Mouse (Mus musculus) hematopoietic stem cell, adult 5-6 weeks (primary cell): Measurements from ENCODE around the gene Atp13a1. TPM values are rescaled to one million over a fixed set of nuclear protein-coding genes. Genes with fewer than 3 reads are reported as not detected.

Source experiments
- ATAC-seq, 2 experiments: fragments of 125-278 bp in 1 of 2; replicated peaks in 1 of 2; 2 replicates each; pipeline ENCODE4 v1.8.0; 2016 to 2017; ENCODE audit warnings: inconsistent platforms in 2 of 2, mild to moderate bottlenecking in 2 of 2, moderate number of reproducible peaks in 2 of 2, low read depth in 1 of 2, moderate TSS enrichment in 1 of 2; ENCODE audit not compliant: low FRiP score in 2 of 2, poor library complexity in 2 of 2, severe bottlenecking in 2 of 2, insufficient read depth in 1 of 2, low TSS enrichment in 1 of 2
- total RNA-seq: library from RNA; stranded (forward); fragments of 172-1452, 232-1000 nt; gene quantifications from 2 replicates; pipeline ENCODE4 v1.2.3, GENCODE M21; 2017

Atp13a1 gene
- total RNA-seq = 13.7 and 19.4 TPM in 2 replicates

- peak; percentile 90 to 95 for ATAC-seq
Measured at GRCm38 (mm10) chr8:69790773-69791367, at the start of gene Atp13a1, which contains the start of gene Zfp866. TSS of gene Atp13a1 (plus strand) at chr8:69791163. TSS of gene Zfp866 (minus strand) at chr8:69791178.

- no peak for ATAC-seq
Measured at GRCm38 (mm10) chr8:69741231-69741630, 49.7 kb upstream of the Atp13a1 start.

DNA sequence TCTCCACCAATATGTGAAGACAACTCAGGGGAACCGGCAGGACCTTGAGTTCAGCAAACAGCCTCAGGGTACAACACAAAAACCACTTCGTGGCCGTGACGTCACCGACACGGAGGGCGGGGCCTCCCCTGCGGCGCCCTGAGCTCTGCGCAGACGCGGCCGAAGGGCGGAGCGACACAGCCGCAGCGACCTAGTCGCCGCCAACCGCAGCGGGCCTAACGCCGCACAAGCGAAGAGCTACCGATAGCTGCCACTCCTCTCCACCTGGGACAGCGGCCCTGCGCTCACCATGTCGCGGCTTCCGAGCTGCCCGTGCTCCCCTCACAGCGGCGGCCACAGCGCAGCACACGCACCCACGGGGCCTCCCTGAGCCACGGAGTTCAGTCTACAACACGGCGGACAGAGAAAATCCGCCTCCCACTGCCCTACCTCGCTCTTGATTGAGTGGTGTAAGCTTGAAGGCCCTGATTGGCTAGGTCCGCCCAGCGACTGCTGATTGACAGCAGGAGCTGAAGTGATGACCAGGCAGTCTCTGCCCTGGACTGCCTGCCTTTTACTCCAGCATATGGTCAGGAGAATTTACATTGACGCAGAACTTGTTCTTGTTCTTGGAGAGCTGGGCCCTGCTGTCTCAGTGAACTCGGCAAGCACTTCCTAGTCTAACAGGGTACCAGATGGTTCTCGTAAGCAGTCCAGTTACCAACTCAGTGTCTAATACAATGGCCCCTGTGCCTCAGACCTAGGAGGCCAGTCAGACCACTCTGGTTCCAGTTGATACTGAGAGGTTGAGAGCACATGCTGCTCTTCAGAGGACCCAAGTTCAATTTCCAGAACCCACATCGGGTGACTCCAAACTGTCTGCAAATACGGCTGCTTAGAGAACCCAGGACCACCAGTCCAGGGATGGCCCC, 41.2 kb upstream of the Atp13a1 start, which contains the start of gene Zfp963:
Gene Zfp963, minus strand, starts transcription at position 427 of the 911 bp plus-strand sequence.
- ATAC-seq = peak; percentile 93 to 96

DNA sequence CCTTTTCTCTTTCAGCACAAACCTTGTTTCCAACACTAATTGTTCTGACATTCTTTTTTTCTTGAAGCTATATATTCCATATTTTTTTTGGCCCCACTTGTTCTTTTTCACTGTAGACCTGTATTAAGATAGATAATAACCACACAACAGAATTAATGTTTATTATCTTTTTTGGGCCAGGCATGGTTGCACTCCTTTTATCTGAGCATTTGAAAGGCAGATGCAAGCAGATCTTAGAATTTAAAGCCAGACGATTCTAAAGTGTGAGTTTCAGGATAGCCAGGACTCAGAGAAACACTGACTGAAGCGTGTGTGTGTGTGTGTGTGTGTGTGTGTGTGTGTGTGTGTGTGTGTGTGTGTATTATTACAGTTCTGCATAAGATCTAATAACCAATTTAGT, 38.5 kb upstream of the Atp13a1 start:
- no peak for ATAC-seq

DNA sequence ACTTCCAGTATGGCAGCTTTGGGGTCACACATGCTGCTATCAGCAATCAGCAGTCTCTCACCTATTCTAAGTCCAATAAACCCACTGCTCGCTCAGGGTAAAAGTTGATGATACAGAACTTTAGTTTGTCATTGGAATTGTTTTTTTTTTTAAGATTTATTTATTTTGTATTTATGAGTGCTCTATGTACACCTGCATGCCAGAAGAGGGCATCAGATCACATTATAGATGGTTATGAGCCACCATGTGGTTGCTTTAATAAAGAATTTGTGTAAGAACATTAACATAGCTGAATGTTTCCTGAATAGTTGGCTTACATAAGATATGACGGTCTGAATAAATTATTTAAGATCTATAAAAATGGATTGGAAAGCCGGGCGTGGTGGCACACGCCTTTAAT, 32.6 kb upstream of the Atp13a1 start:
- ATAC-seq = no peak

DNA sequence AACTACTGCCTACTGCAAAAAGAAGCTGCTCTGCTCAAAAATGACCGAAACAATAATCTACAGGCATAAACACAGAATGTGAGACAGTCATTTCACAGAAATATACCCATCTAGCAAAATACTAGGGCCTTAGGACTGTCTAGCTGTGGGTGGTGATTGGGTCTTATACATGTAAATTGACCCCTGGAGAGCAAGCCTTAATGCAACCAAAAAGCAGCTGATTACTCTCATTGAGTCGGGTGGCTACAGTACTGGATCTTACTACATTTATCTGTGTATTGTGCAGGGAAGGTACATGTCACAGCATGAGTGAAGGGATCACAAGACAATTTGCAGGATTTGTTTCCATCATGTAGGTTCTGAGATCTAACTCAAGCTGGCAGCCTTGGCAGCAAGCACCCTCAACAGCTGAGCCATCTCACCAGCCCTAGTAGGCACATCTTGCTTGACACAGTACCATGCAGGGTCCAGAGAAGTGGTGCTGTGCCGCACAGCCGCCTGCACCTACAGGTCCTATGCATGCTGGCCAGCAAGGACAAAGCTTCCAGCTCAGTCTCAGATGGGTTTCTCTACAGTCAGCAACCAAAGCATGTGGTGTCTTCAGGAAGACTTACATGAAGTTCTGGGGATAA, 29.0 kb upstream of the Atp13a1 start:
- ATAC-seq = no peak

- no peak for ATAC-seq
Measured at GRCm38 (mm10) chr8:69771221-69771620, 19.7 kb upstream of the Atp13a1 start.

DNA sequence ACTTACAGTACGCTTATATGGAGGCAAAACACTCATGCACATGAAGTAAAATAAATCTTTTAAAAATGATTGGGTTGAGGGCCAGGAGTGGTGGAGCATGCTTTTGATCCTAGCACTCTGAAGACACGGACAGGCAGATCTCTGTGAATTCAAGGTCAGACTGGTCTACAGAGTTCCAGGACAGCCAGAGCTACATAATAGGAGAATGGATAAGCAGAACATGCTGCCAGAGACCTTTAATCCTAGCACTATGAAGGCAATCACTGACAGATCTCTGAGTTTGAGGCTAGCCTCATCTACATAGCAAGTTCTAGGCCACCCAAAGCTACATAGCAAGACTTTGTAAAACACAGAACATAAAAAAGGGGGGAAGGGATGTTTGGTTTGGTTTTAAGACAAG, 18.9 kb upstream of the Atp13a1 start:
- ATAC-seq = no peak

DNA sequence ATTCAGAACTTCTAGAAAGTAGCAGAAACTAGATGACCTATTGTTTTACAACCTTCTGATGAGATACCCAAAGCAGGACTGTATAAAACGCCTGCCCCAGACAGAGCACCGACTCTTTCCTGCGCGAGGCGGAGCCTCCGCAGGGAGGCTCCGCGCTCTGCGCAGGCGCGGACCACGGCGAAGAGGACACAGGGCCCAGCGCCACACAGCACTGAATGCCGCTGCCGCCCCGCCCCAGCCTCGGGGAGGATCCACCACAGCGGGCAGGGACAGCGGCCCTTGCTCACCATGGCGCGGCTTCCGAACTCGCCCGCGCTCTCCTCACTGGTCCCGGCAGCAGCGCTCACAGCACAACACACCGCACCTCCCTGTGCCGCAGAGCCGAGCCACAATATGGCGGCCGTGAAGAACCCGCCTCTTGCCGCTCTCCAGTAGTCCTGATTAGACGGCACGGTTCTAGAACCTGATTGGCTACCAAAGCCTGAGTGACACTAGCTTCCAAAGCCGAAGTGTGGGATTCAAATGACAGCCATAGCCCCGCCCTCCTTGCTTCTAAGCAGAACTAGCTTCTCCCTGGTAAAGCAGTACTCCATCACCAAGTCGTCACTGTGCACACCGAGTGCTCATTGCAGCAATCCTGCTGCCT, 16.3 kb upstream of the Atp13a1 start, which contains the start of gene Gm20422:
Gene Gm20422, minus strand, starts transcription at position 384 of the 646 bp plus-strand sequence.
- ATAC-seq = peak; percentile 99 to 100

DNA sequence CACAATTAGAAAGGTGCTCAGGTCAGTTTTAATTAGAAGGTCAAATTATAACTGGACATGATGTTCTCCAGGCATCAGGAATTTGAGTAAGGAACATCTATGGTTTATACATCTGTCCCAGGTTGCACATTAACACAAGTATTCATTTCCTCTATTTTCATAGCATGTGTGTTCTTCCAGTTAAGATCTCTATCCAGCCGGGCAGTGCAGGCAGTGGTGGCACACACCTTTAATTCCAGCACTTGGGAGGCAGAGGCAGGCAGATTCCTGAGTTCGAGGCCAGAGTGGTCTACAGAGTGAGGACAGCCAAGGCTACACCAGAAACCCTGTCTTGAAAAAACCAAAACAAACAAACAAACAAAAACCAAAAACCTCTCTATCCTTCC, 15.8 kb upstream of the Atp13a1 start:
- ATAC-seq = peak in 1 of 2 experiments; percentile 13; a peak in 1 of 4 replicates

- ATAC-seq = no peak
Measured at GRCm38 (mm10) chr8:69777111-69777510, 13.9 kb upstream of the Atp13a1 start.

DNA sequence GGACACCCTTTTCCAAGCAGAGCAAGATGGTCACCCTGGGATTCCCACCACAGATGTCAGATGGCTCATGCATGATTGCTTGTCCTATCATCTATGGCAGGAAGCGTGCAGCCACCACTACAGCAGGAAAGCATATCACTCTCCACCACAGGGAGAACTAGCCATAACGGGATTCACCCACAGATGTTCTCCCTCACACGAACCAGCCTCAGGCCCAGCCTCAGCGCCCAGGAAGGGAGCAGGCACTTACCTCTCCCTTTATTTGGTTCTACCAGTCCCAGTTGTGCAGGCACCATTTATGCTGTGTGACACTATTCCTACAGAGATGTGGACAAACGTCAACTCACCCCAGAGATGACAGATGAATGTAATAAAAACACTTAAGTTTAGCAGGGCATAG, 1.9 kb upstream of the Atp13a1 start:
- ATAC-seq = no peak

- no peak for ATAC-seq
Measured at GRCm38 (mm10) chr8:69789731-69790130, 1.2 kb upstream of the Atp13a1 start.

DNA sequence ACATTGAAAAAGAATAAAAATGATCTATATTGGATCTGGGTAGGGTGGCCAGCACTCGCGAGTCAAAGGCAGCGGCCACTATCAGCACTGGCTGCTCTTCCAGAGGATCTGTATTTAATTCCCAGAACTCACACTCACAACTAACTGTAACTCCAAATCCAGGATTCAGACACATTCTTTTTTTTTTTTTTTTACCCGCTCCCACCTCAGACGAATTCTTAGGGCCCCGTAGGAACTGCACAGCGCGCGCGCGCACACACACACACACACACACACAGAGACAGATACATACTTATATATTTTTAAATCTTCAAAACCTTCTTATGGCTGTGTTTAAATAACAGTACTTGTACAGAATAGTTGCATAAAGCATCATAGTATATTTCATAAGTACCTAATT, 599 bp upstream of the Atp13a1 start:
- ATAC-seq = peak; percentile 4; a peak in 1 of 4 replicates

GRCm38 (mm10) chr8:69791415-69792068, 579 bp downstream of the Atp13a1 start:
- peak in 1 of 2 experiments; percentile 41; a peak in 2 of 4 replicates for ATAC-seq

- ATAC-seq = no peak
Measured at GRCm38 (mm10) chr8:69793666-69794065, 2.7 kb downstream of the Atp13a1 start.

DNA sequence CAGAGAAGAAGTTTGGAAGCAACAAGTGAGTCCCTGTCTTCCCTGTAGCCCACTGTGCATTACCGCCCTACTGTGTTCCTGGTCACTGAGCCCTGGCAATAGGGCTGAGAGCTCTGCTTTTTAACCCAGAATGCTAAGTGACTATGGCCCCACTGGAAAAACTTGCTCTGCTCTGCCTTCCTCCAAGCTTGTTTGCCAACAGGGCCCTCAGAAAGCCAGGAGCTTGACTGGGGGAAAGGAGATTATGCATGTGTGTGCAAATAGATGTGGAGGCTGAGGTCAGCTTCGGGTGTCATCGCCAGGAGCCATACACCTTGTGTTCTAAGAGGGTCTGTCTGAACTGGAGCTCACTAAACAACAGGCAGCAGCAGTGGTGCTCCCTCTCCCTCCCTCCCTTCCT, 3.1 kb downstream of the Atp13a1 start:
- no peak for ATAC-seq
